Mouse (Mus musculus) stomach, postnatal 0 days (tissue): ENCODE results near the gene Neurod2.

Source experiments
- CTCF ChIP-seq: IDR thresholded peaks from 2 replicates; pipeline ENCODE4 v1.5.1; 2016; ENCODE audit warnings: antibody characterized with exemption, low read depth, mild to moderate bottlenecking, moderate library complexity
- EP300 ChIP-seq: optimal IDR thresholded peaks from 2 replicates; pipeline ENCODE3; 2016; ENCODE audit warnings: antibody characterized with exemption

- no peak for TF ChIP-seq CTCF
- no peak for TF ChIP-seq EP300
Measured at GRCm38 (mm10) chr11:98356625-98357394, 27.4 kb upstream of the Neurod2 start.
